In genomic region chr2:5063299-5064205, GRCm38 (mm10) we compare ENCODE assay signal across 7 mouse cellular contexts. TPM values are rescaled to one million over a fixed set of nuclear protein-coding genes. Genes with fewer than 3 reads are reported as not detected.
A peak's percentile ranks its signal among the peaks of the same experiment; 100 is the strongest.
DNase-seq lines count a peak whose midpoint lies in the region; ATAC-seq and TF ChIP-seq lines count a peak whose summit lies in the region.

Optn (minus strand) TSS chr2:5064051.

- peak; percentile 92 to 93 for DNase-seq in adrenal gland, postnatal 36 days
- DNase-seq in heart, adult 2 months = peak; percentile 90 to 93
- peak; percentile 84 to 90 for DNase-seq in kidney, adult 8-10 months
- DNase-seq in midbrain, embryonic 14.5 days = peak; percentile 88
- DNase-seq in spleen, adult 12 weeks (ENCODE audit: low spot score) = peak; percentile 85

- H3K27me3 ChIP-seq in embryonic facial prominence, embryonic 13.5 days = peaks cover 20% of the 10 kb centered on the region
- no peaks in the 10 kb centered on the region for H3K27me3 ChIP-seq in heart, adult 2 months (ENCODE audit: control insufficient read depth, insufficient read depth, low read length)
- H3K27me3 ChIP-seq in limb, embryonic 12.5 days = peaks cover 3% of the 10 kb centered on the region; the same call in 1 of the 2 replicates
- H3K27me3 ChIP-seq in midbrain, embryonic 14.5 days (ENCODE audit: control insufficient read depth, insufficient read depth, low read length) = 0 out of 2 replicates have a peak, but pooled peaks cover 6% of the 10 kb centered on the region

- H3K4me1 ChIP-seq in embryonic facial prominence, embryonic 13.5 days = peaks cover 16% of the 10 kb centered on the region
- peaks cover 4% of the 10 kb centered on the region for H3K4me1 ChIP-seq in heart, adult 2 months (ENCODE audit: control insufficient read depth, insufficient read depth, low read length)
- H3K4me1 ChIP-seq in limb, embryonic 12.5 days (replicated peaks) = peaks cover 10% of the 10 kb centered on the region
- peaks cover 9% of the 10 kb centered on the region; the same call in 1 of the 2 replicates for H3K4me1 ChIP-seq in midbrain, embryonic 14.5 days (ENCODE audit: control insufficient read depth, insufficient read depth, low read length)

- H3K4me2 ChIP-seq in embryonic facial prominence, embryonic 13.5 days = peak within 1 kb of the TSS; percentile 85
- H3K4me2 ChIP-seq in limb, embryonic 12.5 days = peak within 1 kb of the TSS; percentile 95
- peak within 1 kb of the TSS; percentile 79 for H3K4me2 ChIP-seq in midbrain, embryonic 14.5 days (ENCODE audit: low read length)

- peak within 1 kb of the TSS; percentile 73 for H3K9ac ChIP-seq in embryonic facial prominence, embryonic 13.5 days
- H3K9ac ChIP-seq in heart, adult 2 months (ENCODE audit: low read depth, low read length) = peak within 1 kb of the TSS; percentile 65
- peak within 1 kb of the TSS; percentile 58 for H3K9ac ChIP-seq in limb, embryonic 12.5 days (replicated peaks)
- peak within 1 kb of the TSS; percentile 55 for H3K9ac ChIP-seq in midbrain, embryonic 14.5 days (replicated peaks; ENCODE audit: low read length)

- intact Hi-C loops in heart, adult 2 months (cut with DNase I) = loop anchor here (2.0 kb wide), 1 partner anchor 15 kb away; no protein-coding TSS in a partner anchor

- peak within 1 kb of the TSS; percentile 62 for H3K4me3 ChIP-seq in embryonic facial prominence, embryonic 13.5 days
- peak within 1 kb of the TSS; percentile 73 for H3K4me3 ChIP-seq in heart, adult 2 months
- peak within 1 kb of the TSS; percentile 60 for H3K4me3 ChIP-seq in limb, embryonic 12.5 days (replicated peaks)
- peak within 1 kb of the TSS; percentile 63 for H3K4me3 ChIP-seq in midbrain, embryonic 14.5 days (replicated peaks; ENCODE audit: low read depth, low read length)

- ATAC-seq in embryonic facial prominence, embryonic 13.5 days (ENCODE audit: insufficient number of reproducible peaks, insufficient read depth, low FRiP score, low TSS enrichment, low read depth) = peak; percentile 68
- ATAC-seq in limb, embryonic 12.5 days (ENCODE audit: insufficient number of reproducible peaks, insufficient read depth, low FRiP score, low TSS enrichment, low read depth) = peak; percentile 75
- ATAC-seq in midbrain, embryonic 14.5 days (ENCODE audit: low FRiP score, low TSS enrichment) = peak; percentile 90

- no peak within 1 kb of the TSS for H3K27ac ChIP-seq in embryonic facial prominence, embryonic 13.5 days
- H3K27ac ChIP-seq in heart, adult 2 months = peak within 1 kb of the TSS; percentile 84
- H3K27ac ChIP-seq in limb, embryonic 12.5 days = no peak within 1 kb of the TSS
- H3K27ac ChIP-seq in midbrain, embryonic 14.5 days (replicated peaks; ENCODE audit: low read depth, low read length) = no peak within 1 kb of the TSS

- 0 out of 2 replicates have a peak, but pooled peaks have one; percentile 33 for TF ChIP-seq EP300 in heart, adult 2 months (IDR thresholded peaks at IDR 0.05; ENCODE audit: insufficient read depth, low read depth, low read length)

- WGBS in embryonic facial prominence, embryonic 13.5 days = 2% methylated on average over 63 of the region's 63 CpGs
- WGBS in heart, adult 2 months = 2% methylated on average over 63 of the region's 63 CpGs
- 2% methylated on average over 63 of the region's 63 CpGs for WGBS in limb, embryonic 12.5 days
- 2% methylated on average over 63 of the region's 63 CpGs for WGBS in midbrain, embryonic 14.5 days

- TF ChIP-seq POLR2A in heart, adult 2 months (IDR thresholded peaks at IDR 0.05; ENCODE audit: insufficient read depth, low read depth, low read length) = peak; percentile 45; the same call in 1 of the 2 replicates

- no peak for TF ChIP-seq CTCF in heart, adult 2 months (IDR thresholded peaks at IDR 0.05)

- H3K36me3 ChIP-seq in embryonic facial prominence, embryonic 13.5 days = no peaks in the 10 kb centered on the region
- no peaks in the 10 kb centered on the region for H3K36me3 ChIP-seq in heart, adult 2 months (ENCODE audit: control insufficient read depth, insufficient read depth, low read length)
- no peaks in the 10 kb centered on the region for H3K36me3 ChIP-seq in limb, embryonic 12.5 days
- H3K36me3 ChIP-seq in midbrain, embryonic 14.5 days (ENCODE audit: control insufficient read depth, insufficient read depth, low read length) = no peaks in the 10 kb centered on the region

- H3K9me3 ChIP-seq in embryonic facial prominence, embryonic 13.5 days = no peaks in the 10 kb centered on the region
- no peaks in the 10 kb centered on the region for H3K9me3 ChIP-seq in limb, embryonic 12.5 days
- no peaks in the 10 kb centered on the region for H3K9me3 ChIP-seq in midbrain, embryonic 14.5 days (ENCODE audit: control insufficient read depth, low read length)

- 0 out of 2 replicates have a peak, but pooled peaks cover 2% of the 10 kb centered on the region for H3K79me2 ChIP-seq in heart, adult 2 months (replicated peaks; ENCODE audit: control insufficient read depth, insufficient read depth, low read length)

RNA-seq across cellular contexts. Expression of gene Optn, which starts in this region (rescaled TPM):
- total RNA-seq in adrenal gland, postnatal 36 days (2021) = 100 to 1,000 TPM in 1 of 2 experiments, 10 to 100 TPM in 1; 60.7 to 162 TPM
- polyA plus RNA-seq in embryonic facial prominence, embryonic 13.5 days (2015; fragmentation: Nextera tagmentation; extraction: Ambion mirVana) = 5.4 and 5.6 TPM in 2 replicates
- total RNA-seq in heart, adult 2 months (2021) = 10 to 100 TPM; 76.3 to 100.0 TPM
- polyA plus RNA-seq in heart, adult 2 months (2012; rRNA removed) = 16.5 and 18.6 TPM in 2 replicates
- polyA plus RNA-seq in limb, embryonic 12.5 days (2016; fragmentation: Nextera tagmentation; extraction: Ambion mirVana) = 5.3 and 5.7 TPM in 2 replicates
- 12.1 and 13.6 TPM in 2 replicates for polyA plus RNA-seq in midbrain, embryonic 14.5 days (2014; fragmentation: Nextera tagmentation; extraction: Ambion mirVana)
